Mouse (Mus musculus) MEL (cell line): ENCODE results near the gene Prr15l. TPM values are rescaled to one million over a fixed set of nuclear protein-coding genes. Genes with fewer than 3 reads are reported as not detected.

Experiments used
- DNase-seq: peaks from one replicate; pipeline ENCODE4 v3.0.0; 2011; ENCODE audit warnings: low read depth, low spot score
- H3K27ac ChIP-seq: 2 replicates; pipeline ENCODE4 v1.5.1; 2012; ENCODE audit warnings: low read depth, mild to moderate bottlenecking, control low read depth, low read length, moderate library complexity; ENCODE audit not compliant: control insufficient read depth
- H3K27me3 ChIP-seq, 2 experiments: fragments of 150-350 bp in 1 of 2; sonication (generic) in 1 of 2; 2 replicates each; pipeline ENCODE4 v1.6.1; 2012; ENCODE audit warnings: low read length in 2 of 2, mild to moderate bottlenecking in 2 of 2, improper control_type of control experiment in 1 of 2, moderate library complexity in 1 of 2; ENCODE audit not compliant: insufficient read depth in 2 of 2, control insufficient read depth in 1 of 2
- H3K36me3 ChIP-seq, 2 experiments: 2 replicates each; pipeline ENCODE4 v1.6.1; 2012 to 2014; ENCODE audit warnings: low read length in 2 of 2, improper control_type of control experiment in 1 of 2, inconsistent platforms in 1 of 2, mild to moderate bottlenecking in 1 of 2; ENCODE audit not compliant: insufficient read depth in 2 of 2, control insufficient read depth in 1 of 2
- H3K4me1 ChIP-seq, 2 experiments: fragments of 150-350 bp in 1 of 2; sonication (generic) in 1 of 2; 2 replicates each; pipeline ENCODE4 v1.6.1; 2012; ENCODE audit warnings: low read length in 2 of 2, improper control_type of control experiment in 1 of 2, mild to moderate bottlenecking in 1 of 2; ENCODE audit not compliant: insufficient read depth in 2 of 2, control insufficient read depth in 1 of 2
- H3K4me3 ChIP-seq, 2 experiments: fragments of 150-350 bp in 1 of 2; sonication (generic) in 1 of 2; 2 replicates each; pipeline ENCODE4 v1.5.1; 2012; ENCODE audit warnings: low read depth in 2 of 2, low read length in 2 of 2, mild to moderate bottlenecking in 2 of 2, moderate library complexity in 2 of 2, control low read depth in 1 of 2, improper control_type of control experiment in 1 of 2; ENCODE audit not compliant: control insufficient read depth in 1 of 2, insufficient read depth in 1 of 2
- H3K79me2 ChIP-seq: 2 replicates; pipeline ENCODE4 v1.6.1; 2012; ENCODE audit warnings: mild to moderate bottlenecking, low read length, moderate library complexity; ENCODE audit not compliant: control insufficient read depth, poor library complexity, insufficient read depth
- H3K9ac ChIP-seq: 2 replicates; pipeline ENCODE4 v1.6.1; 2012; ENCODE audit warnings: low read depth, mild to moderate bottlenecking, control low read depth, low read length, moderate library complexity; ENCODE audit not compliant: control insufficient read depth, poor library complexity, severe bottlenecking
- H3K9me3 ChIP-seq: fragments of 150-350 bp; sonication (generic); replicated peaks from 2 replicates; pipeline ENCODE4 v1.6.1; 2012; ENCODE audit warnings: mild to moderate bottlenecking, low read length, improper control_type of control experiment, moderate library complexity; ENCODE audit not compliant: insufficient read depth
- EP300 ChIP-seq, 2 experiments: IDR thresholded peaks; 2 replicates each; pipeline ENCODE4 v1.6.1; 2011; ENCODE audit warnings: improper control_type of control experiment in 2 of 2, low read length in 2 of 2, low read depth in 1 of 2, mild to moderate bottlenecking in 1 of 2
- ETS1 ChIP-seq: IDR thresholded peaks from 2 replicates; pipeline ENCODE4 v1.6.1; 2012; ENCODE audit warnings: low read depth, mild to moderate bottlenecking, inconsistent platforms, low read length, improper control_type of control experiment, moderate library complexity
- GABPA ChIP-seq: IDR thresholded peaks from 2 replicates; pipeline ENCODE4 v1.6.1; 2012; ENCODE audit warnings: low read depth, mild to moderate bottlenecking, inconsistent platforms, low read length, improper control_type of control experiment, moderate library complexity
- MAX ChIP-seq: IDR thresholded peaks from 2 replicates; pipeline ENCODE4 v1.6.1; 2011; ENCODE audit warnings: low read length, improper control_type of control experiment
- NRF1 ChIP-seq: IDR thresholded peaks from 2 replicates; pipeline ENCODE4 v1.6.1; 2014; ENCODE audit warnings: low read depth, mild to moderate bottlenecking, inconsistent platforms, low read length, improper control_type of control experiment, moderate library complexity; ENCODE audit not compliant: poor library complexity, insufficient read depth, severe bottlenecking
- POLR2AphosphoS5 ChIP-seq: IDR thresholded peaks from 2 replicates; pipeline ENCODE4 v1.6.1; 2012; ENCODE audit warnings: low read depth, borderline replicate concordance, mild to moderate bottlenecking, inconsistent platforms, low read length, moderate library complexity, mixed read lengths
- RAD21 ChIP-seq: IDR thresholded peaks from 2 replicates; pipeline ENCODE4 v1.6.1; 2011; ENCODE audit warnings: mild to moderate bottlenecking, low read depth, low read length, improper control_type of control experiment
- SIN3A ChIP-seq: IDR thresholded peaks from 2 replicates; pipeline ENCODE4 v1.6.1; 2012; ENCODE audit warnings: low read length, improper control_type of control experiment, inconsistent platforms
- TAL1 ChIP-seq: IDR thresholded peaks from 2 replicates; pipeline ENCODE4 v1.6.1; 2012; ENCODE audit warnings: mild to moderate bottlenecking, inconsistent platforms, low read length, moderate library complexity, mixed read lengths
- TBP ChIP-seq: IDR thresholded peaks from 2 replicates; pipeline ENCODE4 v1.8.0; 2011; ENCODE audit warnings: low read depth, low read length, improper control_type of control experiment
- USF1 ChIP-seq: IDR thresholded peaks from 2 replicates; pipeline ENCODE4 v1.6.1; 2014; ENCODE audit warnings: low read depth, mild to moderate bottlenecking, inconsistent platforms, low read length, improper control_type of control experiment, moderate library complexity
- ZMIZ1 ChIP-seq: IDR thresholded peaks from 2 replicates; pipeline ENCODE4 v1.6.1; 2012; ENCODE audit warnings: low read depth, mild to moderate bottlenecking, inconsistent platforms, low read length, improper control_type of control experiment, moderate library complexity
- ZNF384 ChIP-seq: IDR thresholded peaks from 2 replicates; pipeline ENCODE4 v1.6.1; 2012; ENCODE audit warnings: low read depth, mild to moderate bottlenecking, inconsistent platforms, low read length, improper control_type of control experiment
- polyA plus RNA-seq, 2 experiments: library from polyadenylated mRNA; stranded (reverse) in 1 of 2; unstranded in 1 of 2; fragments of >175 nt in 1 of 2; fragments of >200 nt in 1 of 2; gene quantifications; 2 replicates each; pipeline versions ENCODE4 v1.2.1 to v1.2.4; 2012; ENCODE audit warnings: low replicate concordance in 2 of 2, low read depth in 1 of 2; ENCODE audit not compliant: insufficient read length in 2 of 2, insufficient read depth in 1 of 2, missing spikeins in 1 of 2
- total RNA-seq: library from RNA; depleted of rRNA; stranded (reverse); fragments of 300-350 nt; gene quantifications from 2 replicates; pipeline ENCODE4 v1.2.3, GENCODE M21; 2012; rRNA removed

Prr15l gene
- total and polyA plus RNA-seq, 3 experiments: 0.08 to 0.19 TPM; not detected in 1

DNA sequence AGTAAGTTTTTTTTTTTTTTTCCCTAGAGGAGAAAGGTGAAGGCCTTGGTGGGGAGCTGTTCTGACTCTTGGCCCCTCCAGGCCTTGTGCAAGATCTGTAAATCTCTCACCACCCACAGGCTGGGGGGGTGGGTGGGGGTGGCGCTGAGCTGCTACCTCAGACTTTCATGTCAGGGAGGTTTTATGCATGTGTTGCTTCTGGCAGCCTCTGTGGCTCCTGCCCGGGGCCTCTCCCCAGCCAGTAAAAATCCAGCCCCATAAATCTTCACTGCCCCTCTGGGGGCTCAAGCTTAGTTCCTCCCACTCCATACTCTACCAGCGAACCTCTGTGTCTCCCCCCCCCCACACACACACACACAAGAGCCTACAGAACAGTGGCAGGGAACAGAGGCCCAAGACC lies 58.6 kb downstream of the Prr15l start:
- H3K27ac ChIP-seq: no peak overlapping the region
- H3K27me3 ChIP-seq: peaks cover 0 to 4% of the 10 kb centered on the region in 2 experiments; a peak in 2 of 4 replicates
- no peaks in the 10 kb centered on the region for H3K36me3 ChIP-seq
- H3K9me3 ChIP-seq: no peaks in the 10 kb centered on the region
- H3K79me2 ChIP-seq: no peaks in the 10 kb centered on the region
- H3K9ac ChIP-seq: no peak overlapping the region
- H3K4me3 ChIP-seq: no peak overlapping the region
- H3K4me1 ChIP-seq: no peaks in the 10 kb centered on the region
- no peak for DNase-seq
- TF ChIP-seq EP300 (IDR thresholded peaks at IDR 0.05; ENCODE audit: low read depth in 1 of 2, low read length in 2 of 2) (no peak), ZNF384 (no peak), TBP (no peak), POLR2AphosphoS5 (no peak), SIN3A (no peak), NRF1 (no peak), GABPA (no peak), ZMIZ1 (no peak), TAL1 (no peak), ETS1 (no peak), RAD21 (no peak), MAX (no peak), USF1 (no peak)

Other genes with a start within 250 kb of the Prr15l start
- gene Snx11, start 150.5 kb upstream of the Prr15l start, total RNA-seq: 33.9 and 43.1 TPM in 2 replicates
- 10 to 100 TPM in 1 of 2 experiments, not detected in 1; 33.7 TPM for gene Snx11, start 150.5 kb upstream of the Prr15l start, polyA plus RNA-seq
- gene Cbx1, start 139.0 kb upstream of the Prr15l start, total RNA-seq: 132 and 135 TPM in 2 replicates
- 100 to 1,000 TPM; 152 to 368 TPM for gene Cbx1, start 139.0 kb upstream of the Prr15l start, polyA plus RNA-seq
- gene Nfe2l1, start 98.1 kb upstream of the Prr15l start, total RNA-seq: 44.8 and 47.0 TPM in 2 replicates
- gene Nfe2l1, start 98.1 kb upstream of the Prr15l start, polyA plus RNA-seq: 10 to 100 TPM; 37.5 to 66.5 TPM
- gene Copz2, start 78.2 kb upstream of the Prr15l start, total RNA-seq: 0.95 and 2.1 TPM in 2 replicates
- 1 to 10 TPM in 1 of 2 experiments, not detected in 1; 6.3 TPM for gene Copz2, start 78.2 kb upstream of the Prr15l start, polyA plus RNA-seq
- 45.2 and 48.9 TPM in 2 replicates for gene Cdk5rap3, start 11.6 kb upstream of the Prr15l start, total RNA-seq
- gene Cdk5rap3, start 11.6 kb upstream of the Prr15l start, polyA plus RNA-seq: 10 to 100 TPM in 1 of 2 experiments, not detected in 1; 55.4 TPM
- gene Pnpo, start 15.9 kb downstream of the Prr15l start, total RNA-seq: 41.7 and 55.7 TPM in 2 replicates
- 10 to 100 TPM in 1 of 2 experiments, not detected in 1; 38.8 TPM for gene Pnpo, start 15.9 kb downstream of the Prr15l start, polyA plus RNA-seq
- 1.4 and 2.2 TPM in 2 replicates for gene Sp2, start 54.9 kb downstream of the Prr15l start, total RNA-seq
- gene Sp2, start 54.9 kb downstream of the Prr15l start, polyA plus RNA-seq: 10 to 100 TPM in 1 of 2 experiments, not detected in 1; 20.3 TPM
- 0.03 TPM in 1 of 2 replicates, not detected in the other for gene Sp6, start 85.3 kb downstream of the Prr15l start, total RNA-seq
- under 1 TPM in 1 of 2 experiments, not detected in 1; 0.04 TPM for gene Sp6, start 85.3 kb downstream of the Prr15l start, polyA plus RNA-seq
- gene Scrn2, start 101.8 kb downstream of the Prr15l start, total RNA-seq: 19.8 and 26.7 TPM in 2 replicates
- gene Scrn2, start 101.8 kb downstream of the Prr15l start, polyA plus RNA-seq: 10 to 100 TPM in 1 of 2 experiments, not detected in 1; 14.8 TPM
- gene Lrrc46, start 113.3 kb downstream of the Prr15l start, total RNA-seq: 0.19 and 0.20 TPM in 2 replicates
- under 1 TPM in 1 of 2 experiments, not detected in 1; 0.75 TPM for gene Lrrc46, start 113.3 kb downstream of the Prr15l start, polyA plus RNA-seq
- 79.3 and 89.7 TPM in 2 replicates for gene Mrpl10, start 113.5 kb downstream of the Prr15l start, total RNA-seq
- 100 to 1,000 TPM in 1 of 2 experiments, not detected in 1; 106 TPM for gene Mrpl10, start 113.5 kb downstream of the Prr15l start, polyA plus RNA-seq
- 8.3 and 11.5 TPM in 2 replicates for gene Osbpl7, start 122.5 kb downstream of the Prr15l start, total RNA-seq
- gene Osbpl7, start 122.5 kb downstream of the Prr15l start, polyA plus RNA-seq: 10 to 100 TPM in 1 of 2 experiments, not detected in 1; 18.9 TPM
- gene Tbx21, start 187.2 kb downstream of the Prr15l start, total RNA-seq: not detected in 2 replicates
- not detected for gene Tbx21, start 187.2 kb downstream of the Prr15l start, polyA plus RNA-seq
- 10.3 and 11.7 TPM in 2 replicates for gene Tbkbp1, start 223.4 kb downstream of the Prr15l start, total RNA-seq
- gene Tbkbp1, start 223.4 kb downstream of the Prr15l start, polyA plus RNA-seq: 10 to 100 TPM in 1 of 2 experiments, not detected in 1; 33.5 TPM